Mouse (Mus musculus): ENCODE results near the gene Shb.

Gene Shb

GRCm38 (mm10) chr4:45532375-45532774, at the start of gene Shb:
Shb (minus strand) TSS chr4:45532470.
- DNase-seq (ENCODE audit: low spot score): peak; percentile 74

DNA sequence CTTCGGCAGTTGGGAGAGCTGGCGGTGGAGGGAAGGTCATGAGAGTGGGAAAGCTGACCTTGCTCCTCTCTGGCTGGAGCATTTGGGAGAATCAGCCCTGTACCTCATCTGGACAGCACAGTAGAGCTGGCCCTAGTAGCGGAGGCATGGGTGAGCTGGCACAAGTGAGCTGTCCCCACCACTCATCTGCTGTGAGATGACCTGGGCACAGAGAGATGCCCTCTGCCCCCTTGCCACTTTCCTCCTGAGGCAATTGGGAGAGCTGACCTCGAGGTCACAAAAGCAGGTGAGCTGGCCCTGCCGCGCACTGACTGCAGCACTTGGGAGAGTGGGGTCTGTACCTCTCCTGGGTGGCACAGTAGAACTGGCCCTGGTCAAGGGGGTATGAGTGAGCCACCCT, 48.8 kb upstream of the Shb start:
- DNase-seq (ENCODE audit: low spot score): no peak

- peak; percentile 76 for DNase-seq (ENCODE audit: low spot score)
Measured at GRCm38 (mm10) chr4:45578554-45579370, 46.5 kb upstream of the Shb start.

- DNase-seq (ENCODE audit: low spot score): peak; percentile 44
Measured at GRCm38 (mm10) chr4:45577631-45578030, 45.4 kb upstream of the Shb start.

GRCm38 (mm10) chr4:45574614-45575169, 42.4 kb upstream of the Shb start:
- no peak for DNase-seq (ENCODE audit: low spot score)

DNA sequence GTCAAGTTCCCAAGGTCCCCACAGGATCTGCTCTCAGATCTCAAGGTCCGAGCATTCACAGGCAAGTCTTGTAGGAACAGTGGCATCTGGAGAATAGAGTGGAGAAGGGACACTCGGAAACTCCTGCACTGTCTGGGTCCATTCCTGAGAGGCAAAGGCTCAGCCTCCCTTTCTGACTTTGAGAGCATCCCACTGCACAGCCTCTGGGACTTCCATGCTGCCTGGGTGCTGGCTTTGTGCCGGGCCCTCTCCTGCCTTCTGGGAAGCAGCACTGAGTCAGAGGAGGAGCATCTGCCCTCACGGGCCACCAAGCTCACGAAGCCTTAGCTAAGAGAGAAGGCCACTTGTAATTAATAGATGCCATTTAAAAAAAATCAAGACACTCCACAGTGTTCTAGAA, 37.3 kb upstream of the Shb start:
- DNase-seq (ENCODE audit: low spot score): no peak

GRCm38 (mm10) chr4:45558211-45558610, 25.9 kb upstream of the Shb start:
- no peak for DNase-seq (ENCODE audit: low spot score)

- DNase-seq (ENCODE audit: low spot score): no peak
Measured at GRCm38 (mm10) chr4:45552571-45552970, 20.3 kb upstream of the Shb start.

GRCm38 (mm10) chr4:45550970-45551369, 18.7 kb upstream of the Shb start:
- no peak for DNase-seq (ENCODE audit: low spot score)

- no peak for DNase-seq (ENCODE audit: low spot score)
Measured at GRCm38 (mm10) chr4:45549514-45549913, 17.2 kb upstream of the Shb start.

DNA sequence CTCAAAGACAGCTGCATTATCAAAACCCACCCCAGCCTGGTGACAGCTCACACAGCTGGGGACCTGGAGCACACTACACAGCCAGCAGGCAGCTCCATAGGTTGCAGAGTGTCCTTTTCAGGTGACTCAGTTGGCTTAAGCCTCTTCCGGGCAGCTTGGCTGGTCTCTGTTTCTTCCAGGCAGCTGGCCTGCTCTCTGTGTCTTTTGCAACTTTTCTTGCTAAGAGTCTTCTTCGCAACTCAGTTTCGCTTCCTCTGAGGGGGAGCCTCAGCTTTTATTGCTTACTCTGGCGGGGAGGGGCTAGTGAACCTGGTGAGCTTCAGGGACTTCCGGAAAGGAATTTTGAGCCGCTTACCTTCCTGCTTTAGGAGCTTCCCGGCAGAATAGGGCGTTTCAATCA, 13.6 kb upstream of the Shb start:
- no peak for DNase-seq (ENCODE audit: low spot score)

DNA sequence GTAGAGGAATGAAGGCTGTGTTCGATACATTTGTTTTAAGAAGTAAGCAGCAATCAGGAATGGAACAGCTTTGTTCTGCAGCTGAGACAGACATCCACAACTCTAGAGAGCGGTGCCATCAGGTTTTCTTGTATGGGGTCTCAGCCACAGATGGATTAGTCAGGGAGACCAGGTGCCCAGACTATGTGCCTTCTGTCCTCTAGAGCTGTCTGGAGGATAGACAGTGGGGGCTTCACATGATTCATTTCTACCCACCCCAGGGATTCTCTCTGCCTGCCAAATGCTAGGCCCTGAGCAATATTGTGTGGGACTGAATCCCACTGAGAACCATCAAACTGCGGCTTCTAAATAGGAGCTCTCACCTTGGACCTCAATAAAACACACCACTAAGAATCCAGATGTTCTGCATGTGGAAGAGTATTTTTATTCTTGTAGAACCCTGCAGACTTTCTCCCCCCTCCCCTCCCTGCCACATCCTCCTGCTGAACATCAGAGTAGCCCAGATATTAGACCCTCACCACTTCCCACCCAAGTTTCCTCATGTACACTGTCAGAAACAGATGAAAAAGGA, 11.3 kb upstream of the Shb start:
- no peak for DNase-seq (ENCODE audit: low spot score)

- DNase-seq (ENCODE audit: low spot score): no peak
Measured at GRCm38 (mm10) chr4:45540151-45540933, 8.1 kb upstream of the Shb start.

- DNase-seq (ENCODE audit: low spot score): no peak
Measured at GRCm38 (mm10) chr4:45539187-45539586, 6.9 kb upstream of the Shb start.

DNA sequence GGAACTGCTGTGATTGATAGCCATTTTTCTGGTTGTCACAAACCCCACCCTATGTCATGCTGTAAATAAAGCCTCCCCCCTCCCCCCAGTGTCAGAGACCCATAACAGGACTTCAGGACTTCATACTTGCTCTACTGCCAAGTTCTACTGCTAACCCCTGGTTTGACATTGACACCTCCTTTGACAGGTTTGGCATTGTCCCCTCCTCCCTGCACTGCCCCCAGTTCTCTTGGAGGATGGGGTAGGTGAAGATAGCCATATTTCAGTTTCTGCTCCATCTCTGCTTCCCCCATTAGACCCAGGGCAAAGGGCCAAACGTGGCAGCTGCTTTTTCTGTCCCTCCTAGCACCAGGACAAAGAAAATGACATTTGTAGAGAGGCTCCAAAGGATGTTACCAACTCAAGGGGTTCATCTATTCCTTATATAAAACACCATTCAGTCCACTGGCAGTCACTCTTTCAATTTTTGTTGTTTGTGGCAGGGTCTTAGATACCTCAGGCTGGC, 1.2 kb upstream of the Shb start:
- DNase-seq (ENCODE audit: low spot score): no peak

GRCm38 (mm10) chr4:45530662-45531542, 1.4 kb downstream of the Shb start:
- DNase-seq (ENCODE audit: low spot score): peak; percentile 97

DNA sequence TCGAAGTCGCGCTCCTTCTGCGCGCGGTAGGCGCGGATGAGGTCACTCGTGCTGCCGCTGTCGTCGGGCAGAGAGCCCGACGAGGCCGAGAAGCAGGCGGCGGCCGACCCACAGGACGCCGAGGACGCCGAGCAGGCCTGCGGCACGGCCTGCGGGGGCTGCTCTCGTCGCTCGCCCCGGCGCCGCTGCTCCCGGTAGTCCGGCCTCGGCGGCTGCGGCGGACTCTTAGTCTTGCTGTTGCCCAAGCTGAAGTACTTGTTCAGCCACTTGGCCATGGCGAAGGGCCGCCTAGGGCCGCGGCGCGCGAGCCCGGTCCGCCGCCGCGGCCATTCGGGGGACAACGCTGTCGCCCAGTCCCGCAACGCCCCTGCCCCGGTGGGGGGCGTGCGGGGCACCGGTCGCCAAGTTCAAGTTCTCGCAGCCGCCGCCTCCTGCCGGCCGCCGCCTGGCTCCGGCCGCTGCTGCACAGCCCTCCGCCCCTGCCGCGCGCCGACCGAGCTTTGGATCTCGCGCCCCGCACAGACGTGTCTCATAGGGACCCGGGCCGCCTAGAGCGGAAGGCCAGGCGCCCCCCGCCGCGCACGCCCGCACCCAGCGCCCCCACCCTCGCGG, 2.2 kb downstream of the Shb start:
- DNase-seq (ENCODE audit: low spot score): peak; percentile 59

DNA sequence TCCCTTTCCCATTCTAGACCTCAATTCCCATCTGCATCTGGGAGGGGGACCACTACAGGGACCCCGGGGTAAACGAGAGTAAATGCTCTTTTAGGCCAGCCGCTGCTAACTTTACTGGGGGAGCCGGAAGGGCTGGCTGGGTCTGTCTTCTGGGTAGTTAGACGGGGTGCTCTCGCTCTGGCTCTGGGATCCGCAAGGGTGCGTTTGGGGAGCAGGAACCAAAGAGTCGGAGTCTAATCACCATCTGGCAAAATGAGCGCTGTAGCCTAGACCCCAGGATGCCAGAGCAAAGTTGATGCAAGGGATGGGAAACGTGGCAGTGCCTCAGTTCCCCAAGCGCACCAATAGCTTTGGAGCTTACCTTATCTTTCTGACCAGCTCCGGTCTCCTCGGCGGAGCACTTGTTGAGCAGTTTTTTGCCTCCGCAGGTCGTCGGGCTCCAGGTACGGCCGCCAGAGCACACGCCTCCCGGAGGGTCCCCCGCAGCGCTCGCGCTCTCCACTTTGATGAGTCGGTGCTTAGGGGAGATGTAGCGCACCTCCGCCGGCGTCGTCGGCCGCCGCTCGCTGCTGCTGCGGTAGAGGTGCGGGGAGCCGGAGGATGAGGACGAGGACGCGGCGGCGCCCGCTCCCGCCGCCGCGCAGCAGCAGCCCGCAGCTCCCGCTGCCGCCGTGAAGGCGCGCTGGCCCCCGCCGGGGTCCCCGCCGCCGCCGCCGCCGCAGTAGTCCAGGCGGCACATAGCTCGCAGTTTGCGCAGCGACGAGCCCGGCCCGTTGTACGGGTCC, 2.9 kb downstream of the Shb start:
- peak; percentile 45 for DNase-seq (ENCODE audit: low spot score)

DNA sequence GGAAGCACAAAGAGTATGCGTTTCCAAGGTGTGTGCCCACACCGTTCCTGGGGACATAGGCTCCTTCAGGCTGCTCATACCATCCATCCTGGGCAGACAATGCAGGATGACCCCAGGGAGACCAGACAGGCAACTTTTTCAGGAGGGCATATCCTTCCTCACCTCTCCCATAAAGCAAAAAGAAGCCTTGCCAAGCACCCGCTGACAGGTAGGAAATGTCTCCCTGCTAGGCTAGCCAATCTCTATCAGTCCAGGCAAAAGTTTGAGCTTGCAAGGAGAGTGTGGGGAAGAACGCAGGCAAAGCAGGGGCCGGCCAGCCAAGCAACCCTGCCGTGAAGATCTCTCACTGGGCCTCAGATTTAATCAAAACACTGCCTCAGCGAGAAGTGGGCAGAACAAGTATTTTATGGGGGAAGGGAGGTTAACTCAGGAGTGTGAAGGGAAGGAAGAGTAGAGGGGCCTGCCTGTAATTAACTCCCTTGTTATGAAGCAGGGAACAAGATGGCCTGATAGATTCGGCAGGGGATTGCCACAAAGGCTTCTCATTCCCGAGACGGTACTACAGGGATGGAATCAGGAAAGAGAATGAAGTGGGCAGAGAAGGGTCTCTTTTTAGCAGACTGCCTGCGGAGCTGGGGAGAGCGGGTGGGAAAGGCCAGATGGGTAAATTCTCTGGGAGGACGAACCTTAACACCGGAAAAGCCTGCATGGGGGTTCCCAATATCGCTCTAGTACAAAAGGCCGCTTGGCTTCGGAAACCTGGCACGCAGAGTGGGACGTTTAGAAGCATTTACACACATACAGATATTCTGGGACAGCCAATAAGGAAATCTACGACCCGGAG, 3.7 kb downstream of the Shb start:
- peak; percentile 52 for DNase-seq (ENCODE audit: low spot score)
